Mouse (Mus musculus) heart, postnatal 0 days (tissue): ENCODE results near the gene 1110008P14Rik.

Source experiments
- CTCF ChIP-seq: IDR thresholded peaks from 2 replicates; pipeline ENCODE4 v1.5.1; 2016; ENCODE audit warnings: antibody characterized with exemption, control low read depth, low read depth
- EP300 ChIP-seq: IDR thresholded peaks from 2 replicates; pipeline ENCODE4 v1.6.1; 2016; ENCODE audit warnings: antibody characterized with exemption, low read depth

GRCm38 (mm10) chr2:32421851-32422251 is 40.1 kb upstream of the 1110008P14Rik start:
- TF ChIP-seq CTCF (no peak), EP300 (no peak)
